ENCODE assay signal across 16 mouse cellular contexts in the genomic region with DNA sequence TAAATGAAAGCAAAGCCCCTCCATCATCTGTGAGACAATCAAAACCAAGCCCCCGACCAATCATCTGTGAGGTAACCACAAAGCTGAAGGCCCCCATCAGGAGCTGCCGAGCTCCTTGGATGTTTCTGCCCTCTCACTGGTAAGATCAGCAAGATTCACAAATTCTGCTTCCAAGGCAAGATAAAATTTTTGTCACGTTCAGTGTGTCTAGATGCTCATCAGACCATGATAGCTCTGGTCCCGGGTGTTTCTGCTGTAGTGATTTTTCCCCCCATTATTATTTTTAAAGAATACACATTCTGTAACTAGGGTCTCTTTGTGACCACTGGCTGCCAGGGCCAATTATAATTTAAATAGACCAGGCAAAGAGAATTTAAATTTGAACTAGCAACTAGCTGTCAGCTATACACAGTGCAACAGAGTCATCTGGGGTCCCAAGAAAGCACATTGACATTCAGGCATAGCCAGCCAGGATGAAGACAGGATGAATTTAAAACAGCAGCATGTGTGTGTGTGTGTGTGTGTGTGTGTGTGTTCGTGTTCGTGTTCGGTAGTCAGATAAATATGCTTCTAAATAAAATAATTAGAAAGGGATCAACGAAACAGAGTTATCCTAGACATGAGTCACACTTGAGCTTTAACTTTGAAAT.
DNase-seq lines count a peak whose midpoint lies in the region; ATAC-seq lines count a peak whose summit lies in the region.
"Had no signal": no experiment of that assay in that cellular context is flagged by ENCODE, and none has a peak within 500 bp of the region (broad histone marks: within the 10 kb centered on the region; RNA-seq: fewer than 3 reads in every experiment).

No protein-coding gene starts in this region.

- H3K4me2 ChIP-seq in forebrain, embryonic 12.5 days = no peak overlapping the region
- no peak overlapping the region for H3K4me2 ChIP-seq in hindbrain, embryonic 13.5 days
- peak overlapping the region; percentile 20; the same call in 1 of the 2 replicates for H3K4me2 ChIP-seq in midbrain, embryonic 14.5 days (ENCODE audit: low read length)
- H3K4me2 ChIP-seq: heart, embryonic 15.5 days; liver, embryonic 12.5 days; lung, embryonic 15.5 days had no signal

- intact Hi-C loops in gastrocnemius, postnatal 36 days (cut with DNase I) = no loop called here

- H3K36me3 ChIP-seq in forebrain, embryonic 12.5 days (replicated peaks) = no peaks in the 10 kb centered on the region
- no peaks in the 10 kb centered on the region for H3K36me3 ChIP-seq in hindbrain, embryonic 13.5 days
- no peaks in the 10 kb centered on the region for H3K36me3 ChIP-seq in midbrain, embryonic 14.5 days (ENCODE audit: control insufficient read depth, insufficient read depth, low read length)
- H3K36me3 ChIP-seq: heart, embryonic 15.5 days; limb, embryonic 10.5 days; liver, embryonic 12.5 days; lung, embryonic 15.5 days had no signal

- no peak overlapping the region for H3K9ac ChIP-seq in forebrain, embryonic 12.5 days
- no peak overlapping the region for H3K9ac ChIP-seq in hindbrain, embryonic 13.5 days
- H3K9ac ChIP-seq in midbrain, embryonic 14.5 days (replicated peaks; ENCODE audit: low read length) = no peak overlapping the region
- H3K9ac ChIP-seq: heart, embryonic 15.5 days; liver, embryonic 12.5 days; lung, embryonic 15.5 days had no signal

- H3K9me3 ChIP-seq in forebrain, embryonic 12.5 days = no peaks in the 10 kb centered on the region
- no peaks in the 10 kb centered on the region for H3K9me3 ChIP-seq in hindbrain, embryonic 13.5 days
- H3K9me3 ChIP-seq in midbrain, embryonic 14.5 days (ENCODE audit: control insufficient read depth, low read length) = no peaks in the 10 kb centered on the region
- H3K9me3 ChIP-seq: heart, embryonic 15.5 days; limb, embryonic 10.5 days; liver, embryonic 12.5 days; lung, embryonic 15.5 days had no signal

- peak; percentile 71 for ATAC-seq in forebrain, embryonic 12.5 days (ENCODE audit: low FRiP score)
- ATAC-seq in hindbrain, embryonic 13.5 days (ENCODE audit: low FRiP score) = peak; percentile 82
- peak; percentile 84 for ATAC-seq in midbrain, embryonic 14.5 days (ENCODE audit: low FRiP score, low TSS enrichment)
- ATAC-seq: liver, embryonic 12.5 days had no signal

- WGBS in forebrain, embryonic 12.5 days = 27% methylated on average over 8 of the region's 8 CpGs
- 21% methylated on average over 8 of the region's 8 CpGs for WGBS in hindbrain, embryonic 13.5 days
- 12% methylated on average over 8 of the region's 8 CpGs for WGBS in midbrain, embryonic 14.5 days

- peak; percentile 4 for DNase-seq in ES-CJ7 (ENCODE audit: low read depth, low spot score)
- DNase-seq in midbrain, embryonic 14.5 days = peak; percentile 74
- no peak for DNase-seq in heart, adult 18-20 months
- DNase-seq in gastrocnemius, postnatal 36 days = no peak
- no peak for DNase-seq in kidney, adult 18-20 months
- DNase-seq: adrenal gland, postnatal 25 days; cerebellum, postnatal 10 days; kidney, adult 8-10 months; kidney, postnatal 4 days; thymus, adult 18-20 months had no signal

- H3K27me3 ChIP-seq in forebrain, embryonic 12.5 days = no peaks in the 10 kb centered on the region
- H3K27me3 ChIP-seq in hindbrain, embryonic 13.5 days = no peaks in the 10 kb centered on the region
- H3K27me3 ChIP-seq in midbrain, embryonic 14.5 days (ENCODE audit: control insufficient read depth, insufficient read depth, low read length) = no peaks in the 10 kb centered on the region
- H3K27me3 ChIP-seq: heart, embryonic 15.5 days; liver, embryonic 12.5 days; lung, embryonic 15.5 days had no signal

- H3K27ac ChIP-seq in forebrain, embryonic 12.5 days = peak overlapping the region; percentile 46
- H3K27ac ChIP-seq in hindbrain, embryonic 13.5 days = peak overlapping the region; percentile 71
- H3K27ac ChIP-seq in midbrain, embryonic 14.5 days (replicated peaks; ENCODE audit: low read depth, low read length) = peak overlapping the region; percentile 64
- H3K27ac ChIP-seq: heart, embryonic 15.5 days; limb, embryonic 10.5 days; liver, embryonic 12.5 days; lung, embryonic 15.5 days had no signal

- H3K4me1 ChIP-seq in forebrain, embryonic 12.5 days = peaks cover 34% of the 10 kb centered on the region
- H3K4me1 ChIP-seq in hindbrain, embryonic 13.5 days (replicated peaks) = peaks cover 32% of the 10 kb centered on the region
- H3K4me1 ChIP-seq in midbrain, embryonic 14.5 days (ENCODE audit: control insufficient read depth, insufficient read depth, low read length) = peaks cover 36% of the 10 kb centered on the region
- H3K4me1 ChIP-seq: liver, embryonic 12.5 days had no signal

- no peak overlapping the region for H3K4me3 ChIP-seq in forebrain, embryonic 12.5 days (replicated peaks)
- H3K4me3 ChIP-seq in hindbrain, embryonic 13.5 days = no peak overlapping the region
- no peak overlapping the region for H3K4me3 ChIP-seq in midbrain, embryonic 14.5 days (replicated peaks; ENCODE audit: low read depth, low read length)
- H3K4me3 ChIP-seq: heart, embryonic 15.5 days; limb, embryonic 10.5 days; liver, embryonic 12.5 days; lung, embryonic 15.5 days had no signal

Comparison
In these comparisons a context has a peak if more than half of its experiments do, and no peak if none do; other contexts are left out.
1. DNase-seq: peak in ES-CJ7 (single experiment) and midbrain, embryonic 14.5 days (single experiment); none in heart, adult 18-20 months (0 of 2), gastrocnemius, postnatal 36 days (0 of 2) and kidney, adult 18-20 months (single experiment).
2. Peak in every context shown above with its lines, with median percentiles within 50 percentile points of each other: ATAC-seq and H3K27ac ChIP-seq.